Mouse (Mus musculus) adrenal gland, postnatal 36 days (tissue): Measurements from ENCODE around the gene Camta1. TPM values are rescaled to one million over a fixed set of nuclear protein-coding genes. Genes with fewer than 3 reads are reported as not detected.

Experiments
- DNase-seq, 2 experiments: peaks; one replicate each; pipeline ENCODE4 v3.0.0; 2021; ENCODE audit warnings: mixed read lengths in 1 of 2
- total RNA-seq, 2 experiments: library from RNA; stranded (reverse); gene quantifications; 2 replicates each; pipeline ENCODE4 v1.2.3; 2021

Camta1 gene
- total RNA-seq, 2 experiments from 2014 or later, result 28.7 to 33.3 TPM

DNA sequence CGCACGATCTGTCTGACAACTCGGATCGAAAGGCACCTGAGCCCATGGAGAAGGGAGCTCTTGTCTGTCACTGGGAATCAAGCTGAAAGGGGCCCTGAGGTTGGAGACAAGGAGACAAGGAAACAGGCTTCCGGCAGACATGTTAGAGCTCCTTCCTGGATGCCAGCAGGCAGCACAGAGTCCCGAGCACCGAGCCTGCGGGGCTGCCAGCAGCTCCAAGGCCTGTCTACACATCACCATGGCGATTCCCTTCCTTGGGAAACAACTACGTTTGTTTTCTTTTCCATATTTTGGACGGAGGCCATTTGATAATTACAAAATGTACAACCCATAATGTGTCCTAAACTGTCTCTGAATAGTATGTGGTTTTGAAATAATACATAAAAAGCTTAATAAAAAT, 122.8 kb downstream of the Camta1 start:
- DNase-seq, result no peak

GRCm38 (mm10) chr4:151738280-151738679, 123.4 kb downstream of the Camta1 start:
- no peak for DNase-seq

DNA sequence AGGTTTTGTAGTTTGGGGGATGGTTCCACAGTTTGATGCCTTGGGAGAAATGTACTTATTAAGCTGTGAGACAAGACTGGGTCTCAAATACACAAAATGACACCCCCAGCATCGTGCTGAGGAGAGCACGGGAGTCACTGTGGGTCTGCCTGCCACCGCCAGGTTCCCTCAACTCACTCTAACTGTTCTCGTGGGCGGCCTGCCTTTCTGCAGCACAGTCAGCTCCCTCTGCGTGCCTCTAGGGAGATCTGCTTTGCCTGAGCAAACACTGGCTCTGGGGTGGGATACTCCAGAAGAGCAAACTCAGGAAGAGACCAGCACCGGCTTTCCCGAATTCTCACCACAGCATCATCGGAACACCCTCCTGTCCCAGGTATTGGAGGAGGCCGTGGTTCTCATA, 129.0 kb downstream of the Camta1 start:
- DNase-seq, result no peak

DNA sequence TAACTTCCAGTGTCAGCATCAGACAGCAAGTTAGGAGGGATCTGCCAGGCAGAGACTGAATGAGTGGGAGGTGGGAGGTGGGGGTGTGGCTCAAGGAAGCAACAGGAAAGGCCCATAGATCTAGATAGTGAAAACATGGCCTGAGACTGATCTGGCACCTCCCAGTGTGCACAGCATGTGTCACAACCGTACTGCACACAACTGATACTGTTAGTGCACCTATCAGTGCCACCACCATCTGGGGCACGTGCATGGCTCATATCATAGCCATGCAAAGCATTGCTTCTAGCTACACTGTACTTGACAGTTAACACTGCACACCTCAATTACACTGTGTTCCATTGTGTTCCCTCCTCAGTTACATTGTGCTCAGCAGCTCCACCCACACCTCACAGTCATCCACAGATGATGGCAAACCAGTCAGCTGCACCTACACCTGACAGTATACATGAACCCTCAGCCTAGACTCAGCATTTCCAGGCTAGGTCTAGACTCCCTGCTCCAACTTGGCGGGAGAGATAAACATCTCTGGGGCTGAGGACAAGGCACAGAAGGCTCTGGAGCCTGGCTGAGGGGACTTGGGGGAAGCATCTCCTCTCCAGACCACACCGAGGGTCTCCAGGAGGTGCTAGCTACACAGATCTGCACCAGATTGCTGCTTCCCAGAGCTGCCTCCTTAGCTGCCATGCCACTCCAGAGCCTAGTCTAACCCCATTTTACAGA, 131.5 kb downstream of the Camta1 start:
- no peak for DNase-seq

DNA sequence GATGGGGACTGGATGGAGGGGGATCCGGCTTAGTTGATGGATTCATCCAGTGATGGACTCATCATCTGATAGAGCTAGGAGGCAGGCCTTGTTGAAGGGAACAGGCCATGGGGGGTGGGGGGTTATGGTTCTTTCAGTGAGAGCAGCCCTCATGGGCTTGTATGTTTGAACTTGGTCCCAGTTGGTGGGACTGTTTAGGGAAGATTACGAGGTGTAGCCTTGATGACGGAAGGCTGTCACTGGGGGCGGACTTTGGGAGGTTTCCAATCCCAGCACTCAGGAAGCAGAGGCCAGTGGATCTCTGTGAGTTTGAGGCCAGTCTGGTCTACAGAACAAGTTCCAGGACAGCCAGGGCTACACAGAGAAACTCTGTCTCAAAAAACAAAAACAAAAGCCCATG, 132.6 kb downstream of the Camta1 start:
- no peak for DNase-seq

DNA sequence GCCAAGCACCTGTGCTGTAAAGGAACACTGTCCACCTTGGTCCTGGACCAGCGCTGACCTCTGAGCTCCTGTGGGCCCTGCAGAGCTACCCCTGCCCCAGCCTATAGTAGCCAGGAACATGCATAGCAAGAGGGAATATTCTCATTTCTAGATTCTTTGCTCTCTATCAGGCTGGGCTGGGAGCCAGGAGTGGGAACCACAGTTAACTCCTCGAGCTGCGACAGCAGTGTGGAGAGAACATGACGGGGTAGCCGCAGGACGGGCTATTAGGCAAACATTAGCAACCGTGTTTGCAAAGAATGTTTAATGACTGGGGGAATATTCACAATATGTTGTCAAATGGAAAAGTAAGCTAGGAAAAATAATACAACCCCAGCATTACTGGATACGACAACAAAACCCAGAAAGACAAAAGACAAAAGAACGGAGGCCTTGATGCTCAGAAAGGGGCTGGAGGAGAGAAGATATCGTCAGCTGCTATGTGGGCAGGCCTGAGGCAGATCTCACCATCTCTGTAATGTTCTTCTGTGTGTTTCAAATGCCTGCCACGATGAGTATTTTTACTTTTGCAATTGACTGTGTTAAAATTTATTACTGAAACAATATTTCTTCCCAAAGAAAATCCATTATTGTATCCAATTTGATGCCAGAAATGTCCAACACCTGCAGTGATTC, 133.1 kb downstream of the Camta1 start:
- no peak for DNase-seq

DNA sequence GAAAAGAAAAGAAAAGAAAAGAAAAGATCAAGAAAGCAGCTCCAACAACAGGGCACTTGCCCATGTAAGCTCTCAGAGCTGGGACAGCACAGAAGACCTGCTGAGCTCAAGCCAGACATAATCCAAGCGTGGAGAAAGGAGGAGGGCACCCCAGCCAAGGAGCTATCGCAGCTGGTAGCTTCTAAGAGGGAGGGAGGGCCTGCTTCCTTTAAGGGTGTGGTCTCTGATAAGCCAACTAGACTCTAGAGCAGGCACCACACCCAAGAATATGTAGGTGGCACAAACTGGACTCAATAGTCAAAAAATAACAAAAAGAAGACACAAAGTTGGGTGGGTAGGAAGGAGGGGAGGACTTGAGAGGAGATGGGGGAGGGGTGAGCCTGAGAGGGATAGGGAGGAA, 135.3 kb downstream of the Camta1 start:
- DNase-seq, result no peak

GRCm38 (mm10) chr4:151724897-151725296, 136.8 kb downstream of the Camta1 start:
- DNase-seq, result no peak

DNA sequence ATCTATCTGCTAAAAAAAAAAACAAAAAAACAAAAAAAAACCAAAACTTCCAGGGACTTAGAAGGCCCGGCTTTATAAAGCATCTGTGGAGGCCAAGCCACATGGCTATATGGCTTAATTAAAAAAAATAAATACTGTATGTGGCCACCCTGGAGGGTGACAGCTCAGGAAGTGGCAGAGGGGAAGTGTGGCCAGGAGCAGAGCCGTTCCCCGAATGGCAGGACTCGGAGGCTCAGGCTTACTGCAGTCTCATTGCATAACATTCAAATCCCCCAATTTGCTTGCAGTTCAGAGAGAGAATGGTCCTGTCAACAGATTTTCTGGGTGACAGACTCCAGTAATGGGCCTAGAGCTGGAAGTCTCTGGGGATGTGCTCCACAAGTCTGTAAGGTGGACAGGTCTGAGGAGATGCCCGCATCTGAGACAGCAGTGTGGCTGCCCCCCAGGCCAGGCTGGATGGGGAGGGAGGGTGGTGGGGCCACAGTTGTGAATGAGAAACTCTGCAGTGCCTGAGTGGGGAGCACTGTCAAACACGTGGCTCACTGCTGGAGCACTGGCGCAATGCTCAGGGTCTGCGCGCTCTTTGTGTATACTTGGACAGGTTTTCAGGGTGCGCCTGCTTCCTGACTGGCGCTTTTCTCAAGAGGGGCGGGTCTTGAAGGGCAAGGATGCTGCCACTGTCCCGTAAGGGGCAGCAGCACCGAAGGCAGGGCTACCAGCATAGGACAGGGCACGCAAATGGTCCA, 140.8 kb downstream of the Camta1 start:
- DNase-seq, result no peak

GRCm38 (mm10) chr4:151718866-151719475, 142.7 kb downstream of the Camta1 start:
- DNase-seq, result peak; percentile 33 to 54

DNA sequence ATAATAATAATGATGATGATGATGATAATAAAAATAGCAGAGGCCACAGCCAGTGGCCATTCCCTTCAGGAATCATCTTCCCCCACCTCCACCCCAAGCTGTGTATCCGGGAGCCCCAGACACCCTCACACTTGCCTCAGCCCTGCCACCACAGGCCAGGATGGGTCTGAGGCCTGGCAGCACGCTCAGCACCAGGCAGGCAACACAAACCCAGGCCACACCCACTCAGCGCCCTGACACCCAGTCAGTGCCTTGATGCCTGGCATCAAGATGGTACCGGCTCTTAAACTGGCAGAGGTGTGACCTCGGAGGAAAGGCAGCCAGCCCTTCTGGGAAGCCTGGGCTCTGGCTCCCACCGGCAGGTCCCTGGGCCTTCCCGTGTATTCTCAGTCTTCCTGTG, 143.8 kb downstream of the Camta1 start:
- no peak for DNase-seq

DNA sequence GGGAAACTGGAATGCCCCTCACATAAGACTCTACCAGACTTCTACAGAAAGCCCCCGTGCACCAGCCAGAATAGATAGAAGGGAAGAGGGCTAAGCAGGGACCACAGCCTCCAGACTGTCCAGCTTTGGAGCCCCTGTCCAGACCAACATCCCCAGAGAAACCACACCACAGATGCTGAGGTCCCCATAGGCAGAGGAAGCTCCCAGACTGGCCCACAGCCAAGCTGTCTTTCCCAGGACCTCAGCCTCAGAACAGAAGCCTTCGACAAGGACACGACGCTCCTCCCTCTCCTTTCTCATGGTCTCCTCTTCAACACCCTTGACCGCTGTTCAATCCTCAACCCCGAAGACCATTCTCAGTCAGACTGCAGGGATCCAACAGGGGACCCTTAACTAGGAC, 148.0 kb downstream of the Camta1 start:
- peak in 1 of 2 experiments; percentile 13 for DNase-seq

DNA sequence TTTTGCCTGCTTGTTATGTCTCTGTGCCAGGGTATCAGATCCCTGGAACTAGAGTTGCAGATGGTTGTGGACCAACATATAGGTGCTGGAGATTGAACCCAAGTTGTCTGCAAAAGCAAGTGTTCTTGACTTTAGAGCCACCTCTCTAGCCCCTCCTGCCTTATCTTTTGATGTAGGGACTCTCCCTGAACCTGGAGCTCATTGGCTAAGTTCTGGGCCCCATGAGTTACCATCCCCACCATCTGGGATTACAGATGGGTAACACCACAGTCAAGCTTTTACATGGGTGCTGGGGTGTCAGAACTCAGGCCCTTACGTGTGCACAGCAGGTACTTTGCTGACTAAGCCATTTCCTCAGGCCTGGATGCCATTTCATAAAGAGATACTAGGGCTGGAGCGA, 150.3 kb downstream of the Camta1 start:
- no peak for DNase-seq

DNA sequence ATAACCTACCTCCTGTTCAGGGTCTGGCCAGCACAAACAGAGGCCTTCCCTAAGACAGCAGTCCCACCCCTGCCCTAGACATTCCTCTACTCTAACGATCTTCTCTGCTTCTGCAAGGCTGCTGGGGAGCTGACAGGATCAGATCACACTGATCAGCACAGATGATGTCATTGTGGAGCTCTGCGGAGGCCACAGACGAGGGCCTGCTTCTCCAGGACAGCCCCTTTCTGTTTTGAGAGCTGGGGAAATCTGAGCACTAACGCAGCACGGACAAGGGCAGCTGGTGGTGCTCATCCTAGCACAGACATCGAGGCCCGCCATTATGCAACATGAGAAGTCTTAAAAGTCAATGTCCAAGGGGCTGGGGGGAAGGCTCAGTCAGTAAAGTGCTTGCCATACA, 151.2 kb downstream of the Camta1 start:
- DNase-seq, result no peak

DNA sequence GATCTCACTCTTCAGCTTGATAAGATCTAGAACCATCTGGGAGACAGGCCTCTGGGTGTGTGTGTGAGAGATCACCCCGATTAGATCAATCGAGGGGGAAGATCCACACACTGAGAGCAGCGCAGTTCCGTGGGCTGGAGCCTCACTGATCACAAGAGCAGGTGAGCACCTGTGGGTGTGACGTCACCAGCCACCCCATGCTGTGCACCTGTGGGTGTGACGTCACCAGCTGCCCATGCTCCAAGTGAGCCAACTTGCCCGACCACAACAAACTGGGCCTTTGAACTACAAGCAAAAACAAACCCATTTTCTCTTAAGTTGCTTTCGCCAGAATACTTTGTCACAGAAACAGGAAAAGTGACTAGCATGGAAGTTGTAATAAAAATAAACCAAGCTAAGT, 152.4 kb downstream of the Camta1 start:
- DNase-seq, result no peak

GRCm38 (mm10) chr4:151703069-151703735, 158.5 kb downstream of the Camta1 start:
- DNase-seq, result no peak

DNA sequence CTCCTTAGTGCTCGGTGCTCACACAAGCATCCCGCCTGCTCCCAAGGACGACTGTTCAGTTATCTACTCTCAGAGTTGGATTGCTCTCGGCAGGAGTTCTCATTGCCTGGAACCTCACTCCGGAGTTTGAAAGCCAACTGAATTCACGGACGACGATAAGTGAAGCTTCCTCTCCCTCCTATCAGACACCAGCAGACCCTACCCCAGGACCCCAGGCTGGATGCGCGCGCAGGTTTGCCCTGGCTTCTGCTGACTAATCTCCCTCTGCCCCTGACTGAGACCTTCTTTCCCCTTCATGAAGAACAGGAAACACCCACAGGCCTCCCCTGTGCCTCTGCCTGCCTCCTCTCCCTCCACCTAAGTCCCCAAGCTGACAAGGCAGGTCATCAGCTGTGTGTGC, 159.2 kb downstream of the Camta1 start:
- no peak for DNase-seq

- no peak for DNase-seq
Measured at GRCm38 (mm10) chr4:151695984-151696383, 165.7 kb downstream of the Camta1 start.

DNA sequence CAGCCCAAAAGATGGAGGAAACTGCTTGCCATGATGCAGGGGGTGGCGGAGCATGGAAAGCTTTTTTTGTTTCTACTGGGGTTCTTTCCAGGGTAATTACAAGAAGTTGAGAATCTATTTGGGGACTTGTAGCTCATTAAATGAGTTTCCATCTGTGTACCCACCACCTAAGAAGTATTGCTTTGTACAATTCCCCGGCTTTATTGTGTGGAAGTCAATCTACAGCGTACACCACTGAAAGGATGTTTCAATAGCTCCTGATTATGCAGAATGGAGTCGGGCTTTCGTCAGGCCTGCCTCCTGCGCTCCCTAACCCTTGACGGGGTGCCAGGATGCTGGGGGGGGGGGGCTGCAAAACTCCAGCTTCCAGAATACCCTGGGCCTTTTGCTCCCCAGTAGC, 167.1 kb downstream of the Camta1 start:
- no peak for DNase-seq

DNA sequence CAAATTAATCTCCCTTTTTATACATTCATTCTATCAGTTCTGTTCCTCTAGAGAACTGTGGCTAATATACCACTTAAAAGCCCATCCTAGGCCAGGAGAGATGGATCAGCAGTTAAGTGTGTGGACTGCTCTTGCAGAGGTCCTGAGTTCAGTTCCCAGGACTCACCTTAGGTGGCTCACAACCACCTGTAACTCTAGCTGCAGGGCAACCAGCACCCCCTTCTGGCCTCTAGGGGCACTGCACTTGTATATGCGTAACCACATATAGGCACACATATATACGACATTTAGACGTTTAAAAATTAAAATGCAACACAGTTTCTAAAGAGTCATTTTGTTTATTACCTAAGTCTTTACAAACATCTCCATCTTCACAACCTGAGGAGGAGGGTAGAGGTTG, 167.6 kb downstream of the Camta1 start:
- DNase-seq, result no peak

DNA sequence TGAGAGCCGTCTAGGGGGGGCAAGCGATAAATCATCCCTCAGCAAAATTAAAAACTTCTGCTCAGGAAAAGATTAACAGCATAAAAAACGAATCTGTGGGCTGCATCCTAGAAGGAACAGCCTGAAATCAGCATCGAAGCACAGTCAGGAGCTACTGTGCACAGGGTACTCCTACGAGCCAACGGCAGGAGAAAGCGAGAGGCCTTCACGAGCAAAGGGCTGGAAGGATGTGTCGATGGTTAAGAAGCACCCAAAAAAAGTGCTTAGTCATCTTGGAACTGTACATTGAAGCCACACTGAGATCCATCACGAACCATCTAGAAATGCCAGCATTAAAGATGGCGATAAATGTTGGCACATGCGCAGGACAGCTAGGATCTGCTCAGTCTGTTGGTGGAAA, 171.6 kb downstream of the Camta1 start:
- DNase-seq, result no peak

GRCm38 (mm10) chr4:151688206-151688605, 173.5 kb downstream of the Camta1 start:
- no peak for DNase-seq
